Mouse (Mus musculus) c-Kit-negative CD71-positive TER-119-positive erythroid progenitor cells, embryonic 14.5 days (primary cell): ENCODE data around the gene Ghitm.
A peak's percentile ranks its signal among the peaks of the same experiment; 100 is the strongest.
"Not testable (repeated sequence)": the region's sequence is repeated elsewhere in the genome, so short reads cannot be mapped to it uniquely, and the experiment has no call there.

Experiments
- DNase-seq: peaks from one replicate; pipeline ENCODE4 v3.0.0-alpha.2; 2013; ENCODE audit warnings: low read depth, low spot score

Gene Ghitm

DNA sequence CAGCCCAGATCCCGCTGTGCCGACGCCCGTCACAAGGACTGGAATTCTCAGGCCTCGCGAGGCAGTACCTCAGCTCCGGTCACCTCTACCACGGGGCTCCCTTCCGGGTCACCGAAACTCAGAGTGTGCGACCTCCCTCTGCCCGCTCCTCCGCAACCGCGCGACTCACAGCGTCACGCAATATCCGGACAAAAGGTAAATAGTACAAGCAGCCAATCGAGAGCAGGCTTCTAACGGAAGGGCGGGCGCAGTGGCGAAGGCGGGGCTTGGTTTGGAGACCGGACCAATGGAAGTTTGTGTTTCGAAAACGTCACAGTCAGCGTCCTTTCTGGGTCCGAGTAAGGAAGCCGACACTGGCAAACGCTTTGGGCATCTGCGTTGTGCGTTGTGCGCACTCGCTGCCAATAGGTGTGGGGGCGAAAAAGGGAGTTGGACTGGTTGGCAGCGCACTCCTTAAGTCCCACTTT, at the start of gene Ghitm:
TSS of gene Ghitm (minus strand) at position 146 of the 467 bp plus-strand sequence.
- DNase-seq, result peak; percentile 97

- DNase-seq, result no peak
Observed at GRCm38 (mm10) chr14:37184871-37185270, 49.8 kb upstream of the Ghitm start.

DNA sequence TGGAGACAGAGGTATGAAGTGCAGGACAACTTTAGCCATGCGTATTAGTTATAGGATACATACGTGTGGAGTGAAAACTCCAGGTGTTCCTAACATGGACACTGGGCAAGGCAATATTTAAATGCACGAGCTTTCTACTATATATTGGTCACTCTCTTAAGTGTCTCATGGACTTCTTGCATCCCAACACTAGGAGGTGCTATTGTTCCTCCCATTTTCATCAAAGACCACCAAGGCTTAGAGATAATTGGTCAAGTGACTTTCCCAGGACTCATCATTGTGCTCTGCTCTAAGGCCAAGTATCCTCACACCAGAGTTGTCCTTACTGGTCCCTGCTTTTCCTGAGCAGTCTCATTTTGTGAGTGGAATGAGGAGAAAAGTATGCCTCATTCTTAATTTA, 39.4 kb upstream of the Ghitm start:
- DNase-seq, result no peak

- DNase-seq, result peak; percentile 47
Observed at GRCm38 (mm10) chr14:37165266-37165926, 30.3 kb upstream of the Ghitm start.

DNA sequence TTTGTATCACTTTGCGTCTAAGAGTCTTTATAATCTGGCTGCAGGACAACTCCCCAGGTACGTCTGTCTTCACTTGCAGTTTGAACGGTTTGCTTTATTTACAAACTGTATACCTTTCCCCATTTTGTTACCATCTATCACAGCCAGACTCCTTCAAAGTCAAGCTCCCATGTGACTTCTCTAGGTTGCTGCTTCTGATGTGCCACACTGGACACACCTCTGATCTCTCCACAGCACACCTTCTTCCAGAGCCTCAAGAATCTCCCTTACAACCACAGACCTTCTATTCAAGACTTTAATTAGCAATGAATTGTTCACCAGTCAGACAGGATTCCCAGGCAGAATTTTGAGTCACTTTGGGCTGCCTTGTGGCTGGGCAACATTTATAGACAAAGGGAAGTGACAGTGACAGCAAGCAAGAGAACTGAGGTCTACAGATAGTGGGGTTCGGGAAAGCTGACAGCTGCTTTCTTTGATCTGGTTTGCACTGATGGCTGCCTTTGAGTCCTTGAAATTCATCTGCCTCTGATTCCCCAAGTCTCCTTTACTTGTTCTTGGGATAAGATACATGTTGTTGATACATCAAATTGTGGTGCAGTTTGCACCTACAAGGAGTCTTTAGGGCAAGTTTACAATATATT, 29.4 kb upstream of the Ghitm start:
- DNase-seq, result peak; percentile 40

- DNase-seq, result peak; percentile 68
Observed at GRCm38 (mm10) chr14:37163277-37163956, 28.3 kb upstream of the Ghitm start.

- no peak for DNase-seq
Observed at GRCm38 (mm10) chr14:37154391-37154790, 19.3 kb upstream of the Ghitm start.

DNA sequence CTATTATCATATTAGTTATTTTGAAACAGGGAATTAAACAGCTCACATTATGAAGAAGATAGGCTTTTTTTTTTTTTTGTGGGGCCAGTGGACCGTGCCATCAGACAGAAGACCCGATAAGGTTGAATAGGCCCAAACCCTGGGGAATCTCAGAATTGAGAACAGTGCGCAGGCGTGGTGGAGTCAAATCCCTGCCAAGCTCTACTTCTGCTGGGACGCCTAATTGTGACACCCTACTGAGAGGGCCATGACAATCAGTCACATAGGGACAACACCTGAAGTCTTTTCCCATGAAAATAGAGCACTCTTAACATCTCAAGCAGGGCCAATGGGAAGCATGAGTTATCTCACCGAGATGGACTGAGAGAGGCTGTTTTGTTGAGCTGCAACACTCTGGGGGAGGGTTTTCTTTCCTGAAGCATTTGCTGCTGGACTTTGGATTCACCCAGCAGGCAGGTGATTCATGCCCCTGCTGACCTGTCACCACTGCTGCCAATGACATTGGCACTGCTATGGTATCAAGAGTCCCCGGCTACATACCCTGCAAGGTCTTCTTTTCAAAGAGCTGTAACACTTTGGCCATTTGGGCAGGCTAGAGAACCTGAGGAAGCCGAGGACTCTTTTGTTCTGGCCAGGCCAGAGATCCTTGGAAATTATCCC, 4.1 kb upstream of the Ghitm start:
- no peak for DNase-seq

GRCm38 (mm10) chr14:37137596-37137995, 2.5 kb upstream of the Ghitm start:
- not testable (repeated sequence) for DNase-seq

DNA sequence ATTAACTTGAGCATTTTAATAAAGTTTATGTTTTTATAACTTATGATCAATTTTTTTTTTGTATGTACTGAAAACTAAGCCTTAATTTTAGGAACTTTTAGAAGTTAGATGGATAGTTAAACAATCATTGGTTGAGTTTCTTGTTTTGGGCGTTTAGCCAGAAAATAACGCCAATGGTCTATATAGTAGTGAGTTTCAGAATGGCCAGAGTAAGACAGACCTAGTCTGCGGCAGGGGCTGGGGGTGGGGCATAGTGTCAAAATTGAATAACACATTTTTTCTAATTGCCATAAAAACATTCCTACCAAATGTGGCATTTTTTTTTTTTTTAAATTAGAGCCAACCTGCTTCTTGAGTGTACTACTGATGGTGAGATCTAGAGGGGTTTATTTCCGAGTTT, 1.0 kb upstream of the Ghitm start:
- DNase-seq, result no peak

- no peak for DNase-seq
Observed at GRCm38 (mm10) chr14:37135671-37136070, 599 bp upstream of the Ghitm start.

GRCm38 (mm10) chr14:37134304-37135126, 557 bp downstream of the Ghitm start:
- DNase-seq, result peak; percentile 12

DNA sequence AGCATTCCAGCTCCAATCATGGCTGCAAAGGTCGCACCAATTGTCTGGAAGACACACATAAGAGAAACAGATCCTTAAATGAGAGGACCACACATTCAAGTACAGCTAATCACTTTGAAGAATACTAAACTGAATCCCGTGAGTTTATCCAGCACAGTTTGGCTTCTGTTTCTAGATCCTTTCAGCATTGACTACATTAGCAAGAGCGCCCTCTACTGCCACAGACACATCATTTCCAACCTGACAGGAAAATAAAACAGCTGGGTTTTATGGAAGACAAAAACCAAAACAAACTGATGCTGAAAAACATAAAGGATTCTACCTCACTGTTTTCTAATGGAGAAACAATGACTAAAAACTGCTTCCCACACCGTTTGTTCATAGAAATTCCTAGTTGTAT, 7.4 kb downstream of the Ghitm start:
- peak; percentile 22 for DNase-seq

- no peak for DNase-seq
Observed at GRCm38 (mm10) chr14:37119233-37119632, 15.8 kb downstream of the Ghitm start.

- DNase-seq, result no peak
Observed at GRCm38 (mm10) chr14:37113922-37114321, 21.1 kb downstream of the Ghitm start, which contains the start of gene 2610528A11Rik. Gene 2610528A11Rik, minus strand, starts transcription at chr14:37114022.

GRCm38 (mm10) chr14:37112931-37113330, 22.1 kb downstream of the Ghitm start:
- no peak for DNase-seq

DNA sequence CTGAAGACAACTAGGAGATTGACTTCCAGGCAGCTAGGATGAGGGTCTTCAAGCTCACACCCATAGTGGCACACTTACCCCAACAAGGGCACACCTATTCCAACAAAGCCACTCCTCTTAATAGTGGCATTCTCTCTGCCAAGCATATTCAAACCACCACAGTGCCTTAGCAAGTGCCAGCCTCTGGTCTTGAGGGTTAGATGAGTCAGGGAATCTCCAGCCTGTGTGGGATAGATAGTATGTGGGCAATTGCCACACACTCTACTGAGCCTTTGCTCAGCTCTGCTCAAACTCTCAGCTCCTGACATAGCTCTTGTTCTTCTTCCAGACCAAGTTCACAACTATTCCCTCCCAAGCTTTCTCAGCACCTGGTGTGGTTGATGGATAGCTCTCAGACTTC, 23.7 kb downstream of the Ghitm start:
- DNase-seq, result no peak

DNA sequence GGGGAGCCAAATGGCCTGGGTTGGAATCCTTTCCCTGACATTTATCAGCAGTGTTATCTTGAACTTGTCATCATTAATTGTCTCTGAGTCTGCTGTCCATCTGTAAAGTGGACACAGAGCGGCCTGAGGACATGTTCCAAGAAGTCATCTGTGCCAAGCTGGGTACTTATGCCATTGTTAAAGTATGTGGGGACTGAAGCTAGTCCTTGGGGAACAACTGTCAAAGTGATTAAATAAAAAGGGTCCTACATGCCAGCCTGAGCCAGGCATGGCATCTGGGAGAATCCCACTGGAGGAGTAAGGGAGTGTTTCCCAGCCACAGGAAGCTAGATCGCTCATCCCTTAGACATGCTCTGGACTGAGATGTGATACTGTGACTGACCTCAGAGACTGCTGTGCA, 24.6 kb downstream of the Ghitm start:
- DNase-seq, result no peak

GRCm38 (mm10) chr14:37109975-37110374, 25.1 kb downstream of the Ghitm start:
- DNase-seq, result no peak

DNA sequence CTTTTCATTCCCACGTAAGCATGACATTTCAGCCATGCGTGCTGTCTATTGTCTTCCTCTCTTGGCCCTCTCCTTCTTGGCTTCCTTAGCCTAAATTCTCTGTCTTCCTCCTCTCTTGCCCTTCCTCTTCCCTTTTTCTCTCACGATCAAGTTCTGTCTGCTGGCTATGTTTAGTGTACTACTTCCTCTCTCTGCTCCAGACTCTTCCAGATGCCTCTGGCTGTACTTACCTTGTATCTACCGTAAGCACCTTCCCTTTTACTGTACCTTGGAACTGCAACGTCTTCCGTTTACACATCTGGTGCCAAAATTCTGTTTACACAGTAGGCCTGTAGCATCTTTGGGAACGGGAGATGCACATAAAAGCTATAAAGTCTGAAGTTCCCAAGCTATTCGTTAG, 25.6 kb downstream of the Ghitm start:
- no peak for DNase-seq

GRCm38 (mm10) chr14:37105846-37106245, 29.2 kb downstream of the Ghitm start:
- DNase-seq, result no peak
